In the genomic region with DNA sequence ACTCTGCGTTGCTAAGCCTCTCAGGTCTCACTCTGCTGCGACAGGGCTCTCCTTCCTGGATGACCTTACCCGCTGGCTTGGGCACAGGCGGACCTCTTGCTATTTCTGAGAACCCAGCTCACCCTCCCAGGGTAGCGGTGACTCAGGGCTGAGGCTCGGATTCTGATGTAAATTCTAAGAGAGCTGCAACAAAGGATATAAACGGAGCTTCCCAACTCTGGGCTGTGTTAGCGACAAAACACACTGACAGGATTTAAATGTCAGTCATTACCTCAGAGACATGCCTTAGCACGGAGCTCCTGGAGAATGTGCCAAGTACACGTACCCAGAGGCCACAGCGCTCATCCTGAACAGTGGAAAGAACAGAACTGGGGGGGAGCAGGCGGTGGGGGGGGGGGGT, we compare ENCODE assay signal across 8 mouse cellular contexts. TPM values are rescaled to one million over a fixed set of nuclear protein-coding genes. Genes with fewer than 3 reads are reported as not detected.
DNase-seq lines count a peak whose midpoint lies in the region; ATAC-seq and TF ChIP-seq lines count a peak whose summit lies in the region.

No protein-coding gene starts in this region.

- WGBS in forebrain, embryonic 16.5 days, result 12% methylated on average over 12 of the region's 12 CpGs
- 29% methylated on average over 12 of the region's 12 CpGs for WGBS in hindbrain, embryonic 15.5 days

- no peaks in the 10 kb centered on the region for H3K27me3 ChIP-seq in forebrain, embryonic 16.5 days (replicated peaks; ENCODE audit: control insufficient read depth, insufficient read depth, low read length)
- H3K27me3 ChIP-seq in hindbrain, embryonic 15.5 days, result no peaks in the 10 kb centered on the region

- H3K4me1 ChIP-seq in ES-E14 (ENCODE audit: control insufficient read depth in 2 of 2, insufficient read depth in 2 of 2, low read length in 2 of 2, poor library complexity in 1 of 2), result peaks cover 4 to 13% of the 10 kb centered on the region in 2 experiments; a peak in 1 of 4 replicates
- peaks cover 19% of the 10 kb centered on the region for H3K4me1 ChIP-seq in forebrain, embryonic 16.5 days (replicated peaks; ENCODE audit: control insufficient read depth, insufficient read depth, low read length)
- H3K4me1 ChIP-seq in hindbrain, embryonic 15.5 days (replicated peaks), result peaks cover 37% of the 10 kb centered on the region

- H3K36me3 ChIP-seq in ES-E14 (ENCODE audit: control insufficient read depth, insufficient read depth, low read length, poor library complexity, severe bottlenecking), result no peaks in the 10 kb centered on the region
- no peaks in the 10 kb centered on the region for H3K36me3 ChIP-seq in forebrain, embryonic 16.5 days (ENCODE audit: control insufficient read depth, insufficient read depth)
- H3K36me3 ChIP-seq in hindbrain, embryonic 15.5 days, result no peaks in the 10 kb centered on the region

- in situ Hi-C loops in ES-E14 (cut with MboI; ENCODE audit: low sequenced_read_pairs in 2 of 2, unreplicated experiment in 2 of 2), result no loop called here

- H3K4me3 ChIP-seq in ES-E14 (ENCODE audit: insufficient read depth in 1 of 2, low read depth in 1 of 2, low read length in 2 of 2, poor library complexity in 1 of 2, severe bottlenecking in 1 of 2), result no peak overlapping the region
- H3K4me3 ChIP-seq in forebrain, embryonic 16.5 days (replicated peaks; ENCODE audit: low read length), result no peak overlapping the region
- no peak overlapping the region for H3K4me3 ChIP-seq in hindbrain, embryonic 15.5 days

- no peak overlapping the region for H3K27ac ChIP-seq in ES-E14 (ENCODE audit: insufficient read depth, low read depth, low read length, poor library complexity, severe bottlenecking)
- H3K27ac ChIP-seq in forebrain, embryonic 16.5 days (ENCODE audit: low read length), result peak overlapping the region; percentile 51; the same call in 1 of the 2 replicates
- no peak overlapping the region; the same call in 1 of the 2 replicates for H3K27ac ChIP-seq in hindbrain, embryonic 15.5 days (replicated peaks)

- H3K9ac ChIP-seq in ES-E14 (ENCODE audit: insufficient read depth, low read depth, low read length, poor library complexity, severe bottlenecking), result no peak overlapping the region
- H3K9ac ChIP-seq in forebrain, embryonic 16.5 days (replicated peaks; ENCODE audit: low read depth, low read length), result no peak overlapping the region
- no peak overlapping the region for H3K9ac ChIP-seq in hindbrain, embryonic 15.5 days

- H3K9me3 ChIP-seq in ES-E14 (ENCODE audit: control insufficient read depth, insufficient read depth, low read depth, low read length), result no peaks in the 10 kb centered on the region
- H3K9me3 ChIP-seq in forebrain, embryonic 16.5 days (ENCODE audit: control insufficient read depth, low read length), result no peaks in the 10 kb centered on the region
- no peaks in the 10 kb centered on the region for H3K9me3 ChIP-seq in hindbrain, embryonic 15.5 days

- peak; percentile 41 for ATAC-seq in forebrain, embryonic 16.5 days
- ATAC-seq in hindbrain, embryonic 15.5 days (ENCODE audit: low FRiP score, low read depth), result peak; percentile 39

- H3K4me2 ChIP-seq in forebrain, embryonic 16.5 days (ENCODE audit: low read length), result no peak overlapping the region
- no peak overlapping the region for H3K4me2 ChIP-seq in hindbrain, embryonic 15.5 days

- DNase-seq in cerebellum, adult 9-10 months, result peak; percentile 35
- no peak for DNase-seq in cerebellum, postnatal 14 days
- peak; percentile 19 for DNase-seq in ES-E14 (ENCODE audit: low read depth, low spot score)
- DNase-seq in retina, postnatal 1 day, result no peak
- no peak for DNase-seq in ovary, adult 18-20 months (ENCODE audit: low spot score)
- no peak for DNase-seq in thymus, postnatal 25 days

TF ChIP-seq in ES-E14, 5 proteins besides CTCF, POLR2A, EP300 and RAD21:
- TF ChIP-seq HCFC1 (IDR thresholded peaks at IDR 0.05; ENCODE audit: borderline replicate concordance, insufficient read depth, low read length) (no peak), MAFK (IDR thresholded peaks at IDR 0.05; ENCODE audit: insufficient read depth, low read depth, low read length) (no peak), ZC3H11A (IDR thresholded peaks at IDR 0.05; ENCODE audit: borderline replicate concordance, low read depth, low read length) (no peak), ZNF384 (IDR thresholded peaks at IDR 0.05; ENCODE audit: low read depth, low read length) (no peak), CHD2 (IDR thresholded peaks at IDR 0.05; ENCODE audit: low read depth, low read length) (no peak)

RNA-seq across cellular contexts. Expression of a gene that starts 49.6 kb away (rescaled TPM):
- total RNA-seq in ES-E14 (2012; rRNA removed), result 14.5 and 16.8 TPM in 2 replicates
- 60.9 and 63.5 TPM in 2 replicates for polyA plus RNA-seq in forebrain, embryonic 16.5 days (2015; fragmentation: Nextera tagmentation; extraction: Ambion mirVana)
- 60.1 and 67.5 TPM in 2 replicates for polyA plus RNA-seq in hindbrain, embryonic 15.5 days (2015; fragmentation: Nextera tagmentation; extraction: Ambion mirVana)

Comparison
In these comparisons a context has a peak if more than half of its experiments do, and no peak if none do; other contexts are left out.
1. DNase-seq: peak in cerebellum, adult 9-10 months (single experiment) and ES-E14 (single experiment); none in cerebellum, postnatal 14 days (0 of 2), retina, postnatal 1 day (single experiment), ovary, adult 18-20 months (single experiment) and thymus, postnatal 25 days (single experiment).